Mouse (Mus musculus) frontal cortex, adult 2 months (tissue): ENCODE data around the gene Gm3696. TPM values are rescaled to one million over a fixed set of nuclear protein-coding genes. Genes with fewer than 3 reads are reported as not detected.
"Not testable (repeated sequence)": the region's sequence is repeated elsewhere in the genome, so short reads cannot be mapped to it uniquely, and the experiment has no call there.

Experiments
- DNase-seq, 2 experiments: peaks; one replicate each; pipeline ENCODE4 v3.0.0; 2022; ENCODE audit warnings: low spot score in 1 of 2; ENCODE audit errors: extremely low spot score in 1 of 2
- polyA plus RNA-seq: library from polyadenylated mRNA; depleted of rRNA; stranded (reverse); fragments of >200 nt; gene quantifications from 2 replicates; pipeline ENCODE4 v1.2.3, GENCODE M21; 2012; rRNA removed

The Gm3696 gene
- polyA plus RNA-seq, result 2.6 and 3.2 TPM in 2 replicates

- DNase-seq, result not testable (repeated sequence)
These were observed at the start of gene Gm3696 for GRCm38 (mm10) chr14:7100521-7100920. TSS of gene Gm3696 (minus strand) at chr14:7100621.

- not testable (repeated sequence) for DNase-seq
These were observed 24.9 kb upstream of the Gm3696 start, which contains the start of gene Gm6676 for GRCm38 (mm10) chr14:7125312-7125711. TSS of gene Gm6676 (minus strand) at chr14:7125412.

GRCm38 (mm10) chr14:7105124-7105802 lies 4.8 kb upstream of the Gm3696 start:
- peak in 1 of 2 experiments; percentile 2 for DNase-seq

DNA sequence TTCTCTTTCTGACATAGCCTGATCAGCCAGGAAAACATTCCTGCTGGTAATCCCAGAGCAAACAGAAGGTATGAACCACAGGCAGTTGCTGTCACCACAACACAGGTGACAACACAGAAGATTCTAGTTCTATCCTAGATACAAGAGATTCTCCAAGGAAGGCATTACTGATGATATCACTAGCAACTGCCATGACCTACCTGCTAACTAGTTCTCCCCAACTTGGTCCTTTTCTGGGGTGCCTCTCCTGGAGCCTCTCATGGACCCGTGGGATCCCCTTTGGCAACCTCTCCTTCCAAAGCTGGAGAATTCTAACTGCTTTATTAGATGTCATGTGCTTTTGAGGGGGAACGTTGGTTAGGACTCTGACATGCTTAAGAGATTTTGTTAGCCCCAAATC lies 55.6 kb downstream of the Gm3696 start, which contains the start of gene Gm3685:
Gm3685 (minus strand) TSS at position 101 of the 400 bp plus-strand sequence.
- DNase-seq, result not testable (repeated sequence)

Other genes starting within 250 kb of the Gm3696 start
- 2.3 TPM in 2 replicates for gene Gm3667, start 210.7 kb downstream of the Gm3696 start, polyA plus RNA-seq
- not detected in 2 replicates for gene Gm6356, start 126.8 kb downstream of the Gm3696 start, polyA plus RNA-seq
- gene Gm10406, start 73.2 kb downstream of the Gm3696 start, polyA plus RNA-seq, result 1.1 and 1.5 TPM in 2 replicates
- gene Gm3685, start 55.7 kb downstream of the Gm3696 start, polyA plus RNA-seq, result not detected in 2 replicates
- 0.06 and 0.17 TPM in 2 replicates for gene Gm6676, start 24.8 kb upstream of the Gm3696 start, polyA plus RNA-seq
- gene Gm3512, start 73.9 kb upstream of the Gm3696 start, polyA plus RNA-seq, result 2.5 and 2.6 TPM in 2 replicates
- gene Gm16434, start 93.9 kb upstream of the Gm3696 start, polyA plus RNA-seq, result 0.06 and 0.17 TPM in 2 replicates
- gene Gm3727, start 164.1 kb upstream of the Gm3696 start, polyA plus RNA-seq, result not detected in 2 replicates
- gene Gm3739, start 214.4 kb upstream of the Gm3696 start, polyA plus RNA-seq, result 2.0 and 2.1 TPM in 2 replicates
- gene Gm5797, start 231.8 kb upstream of the Gm3696 start, polyA plus RNA-seq, result not detected in 2 replicates